Mouse (Mus musculus): ENCODE measurements around the gene Zfp260.

GRCm38 (mm10) chr7:30093918-30094415 is 610 bp upstream of the Zfp260 start:
- no peak for TF ChIP-seq CTCF (IDR thresholded peaks at IDR 0.05; ENCODE audit: borderline replicate concordance, extremely low read depth, insufficient read depth, insufficient read length)
- no peak for TF ChIP-seq POLR2A (IDR thresholded peaks at IDR 0.05; ENCODE audit: borderline replicate concordance, extremely low read depth, insufficient read depth, insufficient read length, poor library complexity, severe bottlenecking)

All from brain, embryonic 14.5 days (tissue).